Mouse (Mus musculus) midbrain, embryonic 14.5 days (tissue): ENCODE data around the gene Klf6. TPM values are rescaled to one million over a fixed set of nuclear protein-coding genes. Genes with fewer than 3 reads are reported as not detected.

Experiments used
- ATAC-seq: fragments of 200-750 bp; cut with Nextera tagmentation; 2 replicates; pipeline ENCODE4 v1.8.0; 2017; ENCODE audit warnings: moderate number of reproducible peaks, moderate library complexity; ENCODE audit not compliant: low FRiP score, low TSS enrichment
- DNase-seq: peaks from one replicate; pipeline ENCODE4 v3.0.0-alpha.2; 2015
- H3K27ac ChIP-seq: fragments of 300-500 bp; sonication (generic); replicated peaks from 2 replicates; pipeline ENCODE4 v1.5.1; 2014; ENCODE audit warnings: mild to moderate bottlenecking, low read depth, low read length, moderate library complexity
- H3K27me3 ChIP-seq: fragments of 300-500 bp; sonication (generic); 2 replicates; pipeline ENCODE4 v1.6.1; 2014; ENCODE audit warnings: low read length, control low read depth, mixed read lengths; ENCODE audit not compliant: control insufficient read depth, insufficient read depth
- H3K36me3 ChIP-seq: fragments of 300-500 bp; sonication (generic); 2 replicates; pipeline ENCODE4 v1.6.1; 2014; ENCODE audit warnings: low read length, control low read depth; ENCODE audit not compliant: control insufficient read depth, insufficient read depth
- H3K4me1 ChIP-seq: fragments of 300-500 bp; sonication (generic); 2 replicates; pipeline ENCODE4 v1.6.1; 2014; ENCODE audit warnings: mild to moderate bottlenecking, antibody characterized with exemption, low read length, control low read depth; ENCODE audit not compliant: control insufficient read depth, insufficient read depth
- H3K4me2 ChIP-seq: fragments of 300-500 bp; sonication (generic); 2 replicates; pipeline ENCODE4 v1.6.1; 2014; ENCODE audit warnings: mild to moderate bottlenecking, low read length, moderate library complexity
- H3K4me3 ChIP-seq: fragments of 300-500 bp; sonication (generic); replicated peaks from 2 replicates; pipeline ENCODE4 v1.5.1; 2014; ENCODE audit warnings: low read depth, low read length
- H3K9ac ChIP-seq: fragments of 300-500 bp; sonication (generic); replicated peaks from 2 replicates; pipeline ENCODE4 v1.6.1; 2014; ENCODE audit warnings: mild to moderate bottlenecking, low read length, moderate library complexity
- H3K9me3 ChIP-seq: fragments of 300-500 bp; sonication (generic); 2 replicates; pipeline ENCODE4 v1.6.1; 2016; ENCODE audit warnings: low read length, control low read depth, mixed read lengths; ENCODE audit not compliant: control insufficient read depth
- WGBS: fragments of 180-500 bp; shearing (Covaris S2); extraction: QIAGEN DNeasy Blood & Tissue Kit; methylation state at CpG from one replicate; pipeline ENCODE4 v1.1.7; 2014; 5-methylcytosine and 5-hydroxymethylcytosine counted together
- polyA plus RNA-seq: library from polyadenylated mRNA; unstranded; fragments of >200 nt; fragmentation: Nextera tagmentation; extraction: Ambion mirVana; gene quantifications from 2 replicates; pipeline ENCODE4 v1.2.1, GENCODE M21; 2014

Gene Klf6
- polyA plus RNA-seq, 1 experiment from 2014 or later: 80.4 TPM

- H3K4me3 ChIP-seq: no peak overlapping the region
- no peak for DNase-seq
- no peaks in the 10 kb centered on the region for H3K36me3 ChIP-seq
- no peaks in the 10 kb centered on the region for H3K9me3 ChIP-seq
- no peak for ATAC-seq
- WGBS: 95% methylated on average over 4 of the region's 4 CpGs
- H3K27ac ChIP-seq: no peak overlapping the region
- H3K9ac ChIP-seq: no peak overlapping the region
- H3K4me2 ChIP-seq: no peak overlapping the region
- no peaks in the 10 kb centered on the region for H3K27me3 ChIP-seq
- H3K4me1 ChIP-seq: no peaks in the 10 kb centered on the region
These were observed 25.5 kb downstream of the Klf6 start for GRCm38 (mm10) chr13:5886810-5887209.

GRCm38 (mm10) chr13:5888164-5888563 is 26.9 kb downstream of the Klf6 start:
- no peak overlapping the region for H3K4me3 ChIP-seq
- H3K9ac ChIP-seq: no peak overlapping the region
- H3K9me3 ChIP-seq: no peaks in the 10 kb centered on the region
- ATAC-seq (no peak), DNase-seq (no peak)
- no peaks in the 10 kb centered on the region for H3K27me3 ChIP-seq
- no peaks in the 10 kb centered on the region for H3K4me1 ChIP-seq
- no peak overlapping the region for H3K27ac ChIP-seq
- no peak overlapping the region for H3K4me2 ChIP-seq
- H3K36me3 ChIP-seq: no peaks in the 10 kb centered on the region
- WGBS: 83% methylated on average over 5 of the region's 5 CpGs

GRCm38 (mm10) chr13:5888731-5889130 is 27.4 kb downstream of the Klf6 start:
- Histone ChIP-seq H3K27ac (no peak overlapping the region), H3K4me3 (no peak overlapping the region), H3K4me2 (no peak overlapping the region), H3K9ac (no peak overlapping the region), H3K9me3 (no peaks in the 10 kb centered on the region), H3K27me3 (no peaks in the 10 kb centered on the region), H3K4me1 (no peaks in the 10 kb centered on the region), H3K36me3 (no peaks in the 10 kb centered on the region)
- no peak for DNase-seq
- no peak for ATAC-seq
- 96% methylated on average over 1 of the region's 1 CpGs for WGBS

GRCm38 (mm10) chr13:5890035-5890434 is 28.8 kb downstream of the Klf6 start:
- H3K4me2 ChIP-seq: no peak overlapping the region
- 82% methylated on average over 3 of the region's 3 CpGs for WGBS
- ATAC-seq: no peak

GRCm38 (mm10) chr13:5892684-5893447 is 31.6 kb downstream of the Klf6 start:
- WGBS: 82% methylated on average over 9 of the region's 9 CpGs
- H3K9me3 ChIP-seq: no peaks in the 10 kb centered on the region
- DNase-seq: no peak
- no peaks in the 10 kb centered on the region for H3K4me1 ChIP-seq
- no peaks in the 10 kb centered on the region for H3K36me3 ChIP-seq
- H3K27ac ChIP-seq: no peak overlapping the region
- no peak for ATAC-seq
- H3K9ac ChIP-seq: no peak overlapping the region
- no peaks in the 10 kb centered on the region for H3K27me3 ChIP-seq
- no peak overlapping the region for H3K4me3 ChIP-seq
- H3K4me2 ChIP-seq: no peak overlapping the region

More at GRCm38 (mm10) chr13:5890035-5890434, 28.8 kb downstream of the Klf6 start:
- H3K36me3 ChIP-seq: no peaks in the 10 kb centered on the region
- no peak overlapping the region for H3K27ac ChIP-seq
- no peak overlapping the region for H3K4me3 ChIP-seq
- H3K9me3 ChIP-seq: no peaks in the 10 kb centered on the region
- no peak overlapping the region for H3K9ac ChIP-seq
- no peaks in the 10 kb centered on the region for H3K27me3 ChIP-seq
- no peaks in the 10 kb centered on the region for H3K4me1 ChIP-seq
- no peak for DNase-seq

- Histone ChIP-seq H3K9me3 (no peaks in the 10 kb centered on the region), H3K4me1 (no peaks in the 10 kb centered on the region), H3K27me3 (no peaks in the 10 kb centered on the region), H3K9ac (no peak overlapping the region), H3K27ac (no peak overlapping the region), H3K4me3 (no peak overlapping the region), H3K36me3 (no peaks in the 10 kb centered on the region), H3K4me2 (no peak overlapping the region)
- DNase-seq (no peak), ATAC-seq (no peak)
- 90% methylated on average over 3 of the region's 3 CpGs for WGBS
These were observed 33.6 kb downstream of the Klf6 start for GRCm38 (mm10) chr13:5894910-5895309.

- ATAC-seq (no peak), DNase-seq (no peak)
- Histone ChIP-seq H3K27me3 (no peaks in the 10 kb centered on the region), H3K27ac (no peak overlapping the region), H3K9ac (no peak overlapping the region), H3K4me3 (no peak overlapping the region), H3K36me3 (no peaks in the 10 kb centered on the region), H3K9me3 (no peaks in the 10 kb centered on the region), H3K4me2 (no peak overlapping the region), H3K4me1 (no peaks in the 10 kb centered on the region)
- 74% methylated on average over 3 of the region's 3 CpGs for WGBS
These were observed 34.6 kb downstream of the Klf6 start for GRCm38 (mm10) chr13:5895851-5896250.

GRCm38 (mm10) chr13:5897176-5897959 is 36.1 kb downstream of the Klf6 start:
- H3K27me3 ChIP-seq: no peaks in the 10 kb centered on the region
- no peak overlapping the region for H3K4me2 ChIP-seq
- H3K9me3 ChIP-seq: no peaks in the 10 kb centered on the region
- H3K9ac ChIP-seq: no peak overlapping the region
- no peak for ATAC-seq
- H3K4me3 ChIP-seq: no peak overlapping the region
- no peak overlapping the region for H3K27ac ChIP-seq
- WGBS: 75% methylated on average over 14 of the region's 14 CpGs
- no peak for DNase-seq
- no peaks in the 10 kb centered on the region for H3K4me1 ChIP-seq
- no peaks in the 10 kb centered on the region for H3K36me3 ChIP-seq

GRCm38 (mm10) chr13:5899021-5899420 is 37.7 kb downstream of the Klf6 start:
- no peaks in the 10 kb centered on the region for H3K36me3 ChIP-seq
- H3K4me2 ChIP-seq: no peak overlapping the region
- H3K9me3 ChIP-seq: no peaks in the 10 kb centered on the region
- no peak overlapping the region for H3K27ac ChIP-seq
- H3K27me3 ChIP-seq: no peaks in the 10 kb centered on the region
- no peak for DNase-seq
- H3K4me3 ChIP-seq: no peak overlapping the region
- WGBS: 80% methylated on average over 1 of the region's 1 CpGs
- H3K4me1 ChIP-seq: no peaks in the 10 kb centered on the region
- no peak overlapping the region for H3K9ac ChIP-seq
- no peak for ATAC-seq
